Mouse (Mus musculus) lung, postnatal 10 days (tissue): ENCODE results near the gene Slc12a8.

Experiments
- DNase-seq: peaks from one replicate; pipeline ENCODE4 v3.0.0; 2021

Slc12a8 gene

DNA sequence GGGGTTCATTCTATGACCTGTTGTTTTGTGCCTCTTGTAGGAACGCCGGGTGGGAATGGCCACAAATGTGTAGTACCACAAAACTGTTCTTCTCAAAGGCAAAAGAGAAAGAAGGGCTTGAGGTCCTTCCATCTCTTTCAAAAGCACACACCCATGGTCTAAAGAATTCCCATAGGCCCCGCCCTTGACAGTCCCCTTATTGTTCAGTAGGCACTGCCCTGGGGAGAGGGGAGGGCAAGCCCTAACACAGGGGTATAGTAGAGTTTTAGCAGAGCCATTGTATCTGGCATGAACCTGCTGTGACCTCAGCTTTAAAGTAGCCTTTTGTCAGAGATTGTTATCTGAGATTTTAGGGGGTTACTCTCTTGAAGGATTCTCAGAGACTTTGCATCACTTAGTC is 98.9 kb downstream of the Slc12a8 start:
- no peak for DNase-seq

DNA sequence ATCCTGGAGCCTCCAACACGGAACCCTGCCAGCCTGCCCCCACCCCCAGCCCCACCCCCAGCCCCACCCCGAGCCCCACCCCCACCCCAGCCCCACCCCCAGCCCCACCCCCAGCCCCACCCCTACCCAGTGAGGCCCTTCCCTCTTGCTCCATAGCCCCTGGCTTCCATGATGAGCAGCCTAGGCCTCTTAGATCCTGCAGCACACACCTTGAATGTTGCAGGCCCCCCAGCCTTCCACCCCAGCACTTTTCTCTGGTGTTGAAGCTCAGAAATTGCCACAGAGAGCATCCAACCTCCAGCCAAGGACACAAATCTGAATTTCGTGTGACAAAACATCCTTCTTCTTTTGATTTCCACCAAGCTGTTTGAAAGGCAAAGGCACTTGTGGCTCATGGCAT is 104.7 kb downstream of the Slc12a8 start:
- no peak for DNase-seq

DNA sequence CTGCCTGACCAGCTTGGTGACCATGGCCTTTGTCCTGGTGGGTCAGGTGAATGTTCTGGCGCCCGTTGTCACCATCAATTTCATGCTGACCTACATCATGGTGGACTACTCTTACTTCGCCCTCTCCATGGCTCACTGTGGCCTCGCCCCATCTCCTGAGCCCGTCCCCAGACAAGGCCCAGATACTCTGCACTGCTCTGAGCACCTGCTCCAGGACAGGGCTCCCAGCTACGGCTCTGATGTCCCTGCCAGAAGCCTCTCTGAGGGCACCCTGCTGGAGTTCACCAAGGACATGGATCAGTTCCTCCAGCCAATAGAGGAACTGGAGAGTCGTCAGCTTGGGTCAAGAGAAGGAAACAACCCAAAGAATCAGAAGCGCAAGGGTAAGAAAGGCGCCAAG is 107.5 kb downstream of the Slc12a8 start:
- DNase-seq = no peak

DNA sequence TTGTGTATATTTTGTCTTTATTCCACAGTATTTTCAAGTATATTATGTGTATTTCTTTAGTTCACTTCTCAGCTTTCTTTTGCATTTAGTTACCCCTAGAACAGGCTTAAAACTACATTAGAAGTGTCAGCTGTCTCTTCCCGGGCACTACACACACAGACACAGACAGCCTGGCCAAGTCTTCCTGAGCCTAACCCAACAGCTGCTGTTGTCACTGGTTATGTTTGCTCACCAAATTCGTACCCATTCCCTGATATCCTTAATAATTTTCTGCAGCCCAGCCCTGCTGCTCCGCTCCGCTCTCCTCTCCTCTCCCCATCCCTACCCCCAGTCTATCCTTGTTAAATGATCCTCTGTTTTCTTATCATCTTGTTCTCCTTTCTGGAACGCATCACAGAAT is 112.4 kb downstream of the Slc12a8 start:
- DNase-seq = no peak

DNA sequence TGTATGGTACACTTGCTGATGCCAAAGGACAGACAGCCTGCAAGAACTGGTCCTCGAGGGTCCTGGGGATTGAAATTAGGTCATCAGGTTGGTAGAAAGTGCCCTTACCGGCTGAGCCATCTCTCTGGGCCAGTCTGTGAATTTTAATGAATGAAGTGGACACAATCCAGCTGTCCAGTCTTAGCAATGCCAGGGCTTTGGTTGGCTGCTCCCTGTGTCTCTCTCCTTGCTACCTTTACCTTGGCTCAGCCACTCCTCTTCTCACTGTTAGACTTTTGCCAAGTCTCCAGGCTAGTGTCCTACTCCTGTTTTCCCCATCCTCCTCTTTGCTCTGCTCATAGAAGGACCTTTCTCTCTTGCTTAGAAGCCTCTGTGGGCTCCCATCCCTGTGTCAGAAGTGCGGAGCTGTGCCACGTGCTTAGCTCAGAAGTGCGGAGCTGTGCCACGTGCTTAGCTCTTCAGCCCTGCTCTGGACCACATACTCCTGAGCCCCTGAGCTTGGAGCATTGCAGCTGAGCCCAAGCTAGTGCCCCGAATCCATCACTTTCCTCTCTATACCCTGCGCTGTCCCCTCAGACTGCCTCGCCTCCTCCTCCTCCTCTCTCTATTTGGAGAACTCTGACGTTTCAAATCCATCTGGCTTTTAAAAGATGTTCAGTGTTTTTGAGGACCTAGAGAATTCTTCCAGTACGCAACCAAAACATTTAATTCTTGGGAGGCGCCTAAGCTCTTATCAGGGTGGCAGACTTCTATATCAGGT is 118.9 kb downstream of the Slc12a8 start:
- DNase-seq = no peak

DNA sequence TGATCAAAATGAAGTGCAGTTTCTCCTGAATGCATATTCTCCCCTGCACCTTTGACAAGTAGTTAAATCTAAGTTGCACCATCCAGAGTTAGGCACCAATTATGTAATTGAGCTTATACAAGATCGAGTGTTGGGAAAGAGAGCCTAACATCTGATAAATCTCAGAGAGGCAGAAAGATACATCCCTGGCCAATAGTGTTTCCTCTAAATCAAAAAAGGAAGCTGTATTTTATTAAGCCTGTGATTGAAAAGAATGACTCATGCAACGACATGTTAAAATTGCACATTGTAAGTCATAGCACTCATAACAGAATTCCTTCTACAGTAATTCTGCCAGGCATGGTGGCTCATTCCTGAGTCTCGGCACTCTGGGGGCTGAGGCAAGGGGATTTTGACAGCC is 124.7 kb downstream of the Slc12a8 start:
- DNase-seq = peak; percentile 14

DNA sequence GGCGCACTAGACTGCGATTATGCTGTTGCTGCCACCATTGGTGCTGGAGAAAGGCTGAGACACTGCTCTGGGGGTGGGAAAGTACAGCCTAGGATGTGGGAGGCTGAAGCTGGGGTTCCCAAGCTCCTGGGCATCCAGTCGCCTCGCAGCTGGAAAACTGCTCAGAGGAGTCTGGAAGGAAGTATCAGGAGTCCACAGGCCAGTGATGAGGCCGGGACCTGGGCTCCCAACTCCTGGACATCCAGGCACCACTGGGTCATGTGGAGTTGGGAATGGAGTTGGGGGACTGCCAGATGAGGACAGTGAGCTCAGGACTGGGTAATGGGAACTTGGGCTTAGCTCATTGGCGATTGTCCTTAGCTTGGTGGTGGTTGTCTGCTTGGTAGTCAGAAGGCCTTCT is 136.0 kb downstream of the Slc12a8 start:
- DNase-seq = no peak

DNA sequence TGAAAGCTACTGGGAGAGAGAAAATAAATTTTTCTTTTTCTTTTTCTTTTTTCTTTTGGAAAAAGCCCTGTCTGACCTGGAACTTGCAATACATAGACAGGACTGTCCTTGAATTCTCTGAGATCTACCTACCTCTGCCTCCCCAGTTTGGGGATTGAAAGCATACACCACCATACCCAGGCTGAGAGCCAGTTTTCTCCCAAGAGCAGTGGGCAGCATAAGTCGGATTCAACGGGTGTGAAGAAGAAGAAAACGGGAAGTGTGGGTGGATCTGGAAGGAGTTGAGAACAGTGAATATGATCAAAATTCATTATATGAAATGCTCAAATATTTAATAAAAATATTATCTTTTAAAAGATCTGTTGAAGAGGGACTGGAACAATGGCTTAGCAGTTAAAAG is 138.3 kb downstream of the Slc12a8 start:
- no peak for DNase-seq

DNA sequence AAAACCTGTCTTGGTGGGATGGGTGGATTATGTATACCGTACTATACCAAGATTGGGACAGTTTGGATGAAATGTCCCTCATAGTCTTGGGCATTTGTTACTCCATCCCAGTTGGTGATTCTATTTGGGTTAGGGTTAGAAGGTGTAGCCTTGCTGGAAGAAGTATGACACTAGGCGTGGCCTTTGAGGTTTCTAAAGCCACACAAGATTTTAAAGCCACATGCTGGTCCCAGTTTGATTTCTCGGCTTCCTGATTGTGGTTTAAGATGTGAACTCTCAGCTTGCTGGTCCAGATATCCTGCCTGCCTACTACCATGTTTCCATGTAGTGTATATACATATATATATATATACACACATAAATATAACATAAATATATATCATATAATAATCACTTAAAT is 140.1 kb downstream of the Slc12a8 start:
- DNase-seq = no peak

DNA sequence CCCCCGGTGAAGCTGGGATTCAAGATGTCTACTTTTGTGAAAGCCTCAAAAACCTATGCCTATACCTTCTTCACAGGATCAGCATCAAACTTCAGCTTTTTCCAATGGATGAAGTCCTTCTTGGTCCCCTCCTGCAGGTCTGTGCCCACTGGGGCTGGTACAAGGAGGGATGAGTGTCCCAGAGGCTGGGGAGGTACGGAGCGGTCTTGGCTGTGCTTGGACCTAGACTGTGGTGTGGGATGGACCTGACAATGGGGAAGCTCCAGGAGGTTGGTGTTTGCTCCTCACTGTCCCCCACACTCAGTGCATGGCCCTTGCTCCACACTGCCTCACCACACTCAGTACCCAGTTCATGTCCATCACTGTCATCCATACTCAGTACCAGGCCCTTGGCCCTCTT is 141.0 kb downstream of the Slc12a8 start:
- no peak for DNase-seq

DNA sequence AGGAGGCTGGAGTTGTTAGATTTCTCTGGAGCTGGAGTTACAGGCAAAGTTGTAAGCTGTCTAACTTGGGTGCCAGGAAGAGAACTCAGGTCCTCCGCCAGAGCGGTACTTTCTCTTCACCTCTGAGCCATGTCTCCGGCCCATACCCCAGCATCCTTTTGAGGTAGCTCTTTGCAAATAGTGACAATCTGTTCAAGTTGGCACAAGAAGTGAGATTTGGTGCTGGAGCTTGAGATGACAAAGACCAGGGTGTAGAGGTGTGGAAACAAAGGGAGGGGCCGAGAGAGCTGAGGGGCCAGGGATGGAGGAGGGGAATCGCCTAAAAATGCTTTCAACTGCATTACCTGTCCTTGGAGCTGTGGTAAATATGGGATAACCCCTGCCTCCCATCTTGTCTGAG is 142.4 kb downstream of the Slc12a8 start:
- no peak for DNase-seq

DNA sequence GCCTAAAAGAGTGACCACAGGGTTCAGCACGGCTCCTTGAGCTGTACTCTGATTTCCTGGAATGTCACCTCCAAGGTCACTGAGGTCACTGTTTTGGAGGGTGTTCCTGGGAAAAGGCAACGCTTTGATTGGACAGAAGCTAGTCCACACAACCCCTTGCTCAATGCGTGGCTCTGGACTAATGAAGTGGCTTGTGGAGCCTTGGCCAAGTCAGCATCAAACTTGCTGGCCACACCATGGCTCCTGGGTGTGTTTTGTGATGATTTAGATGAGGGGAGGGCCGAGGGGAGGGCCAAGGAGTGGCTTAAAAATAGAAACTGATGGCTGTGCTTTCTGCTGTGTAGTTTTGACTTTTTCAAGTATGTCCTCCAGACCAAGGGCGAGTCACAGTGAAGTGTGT is 143.0 kb downstream of the Slc12a8 start:
- DNase-seq = peak; percentile 88

DNA sequence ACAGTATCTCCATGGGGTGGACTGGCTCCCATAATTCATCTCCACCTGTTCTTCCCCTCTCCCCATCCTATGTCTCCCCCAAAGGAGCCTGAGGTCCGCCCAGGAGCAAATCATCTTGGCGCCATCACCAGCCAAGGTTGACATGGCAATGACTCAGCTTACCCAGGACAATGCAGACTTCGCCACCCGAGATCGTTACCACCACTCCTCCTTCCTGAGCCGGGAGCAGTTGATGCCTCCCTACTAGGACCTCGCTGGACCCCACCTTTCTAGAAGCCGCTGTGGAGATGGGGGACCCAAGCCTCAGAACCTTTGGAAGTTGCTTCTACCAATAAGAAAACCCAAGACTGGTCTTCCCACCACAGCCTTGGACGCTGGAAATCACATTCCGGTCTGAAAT is 145.7 kb downstream of the Slc12a8 start:
- DNase-seq = no peak

DNA sequence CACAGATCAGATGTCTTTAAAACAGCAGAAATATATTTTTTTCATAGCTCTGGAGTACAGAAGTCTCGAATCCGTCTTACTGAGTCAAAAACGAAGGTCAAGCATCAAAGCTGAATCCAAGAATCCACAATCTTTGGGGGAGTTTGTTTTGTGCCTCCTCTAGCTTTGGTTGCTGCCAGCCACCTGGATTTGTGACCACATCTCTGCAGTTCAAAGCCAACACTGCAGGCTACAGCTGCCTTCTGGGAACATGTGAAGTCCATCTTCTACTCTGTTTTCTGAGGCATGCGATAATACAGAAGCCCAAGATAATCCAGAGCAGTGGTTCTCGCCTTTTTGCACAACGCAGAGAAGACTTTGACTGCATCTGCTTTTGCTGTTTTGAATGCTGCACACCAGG is 149.1 kb downstream of the Slc12a8 start:
- no peak for DNase-seq

DNA sequence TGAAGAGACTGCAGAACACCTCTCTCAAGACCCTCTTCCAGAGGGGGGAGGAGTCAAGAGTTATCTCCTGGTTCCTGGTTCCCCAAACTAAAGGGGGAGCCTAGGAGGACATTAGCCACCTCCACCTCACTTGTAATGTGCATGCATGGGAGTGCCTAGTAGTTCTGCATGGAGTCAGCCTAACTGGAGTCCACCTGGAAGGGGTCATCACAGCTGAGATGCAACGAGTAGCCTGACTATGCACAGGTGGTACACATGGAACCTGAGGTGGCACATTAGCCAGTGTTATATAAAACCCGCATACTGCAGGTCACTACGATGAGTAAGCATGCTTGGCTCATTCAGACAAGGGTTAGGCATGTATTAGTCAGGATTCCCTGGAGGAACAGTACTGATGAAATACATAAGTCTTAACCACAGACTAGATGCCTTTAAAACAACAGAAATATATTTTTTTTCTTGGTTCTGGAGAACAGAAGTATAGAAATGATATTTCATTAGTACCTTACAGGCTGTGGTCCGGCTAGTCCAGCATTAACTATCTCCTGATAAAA is 149.9 kb downstream of the Slc12a8 start:
- DNase-seq = no peak

DNA sequence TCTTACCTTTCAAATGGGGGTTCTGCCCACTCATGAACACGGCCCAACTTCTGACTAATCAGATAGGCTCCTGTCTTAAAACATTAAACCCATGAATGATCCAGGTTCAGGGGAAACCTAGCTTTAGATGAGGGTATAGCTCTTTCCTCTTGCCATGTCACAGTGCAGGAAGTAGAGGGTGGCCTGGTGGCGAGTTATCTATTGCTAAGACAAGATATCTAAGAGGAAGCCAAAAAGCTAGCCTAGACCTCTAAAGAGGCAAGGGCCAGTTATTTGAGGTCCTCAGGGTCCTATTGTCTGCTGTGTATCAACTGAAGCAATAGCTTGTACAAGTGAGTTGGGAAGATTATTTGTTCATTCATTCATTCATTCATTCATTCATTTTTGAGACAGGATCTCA is 151.3 kb downstream of the Slc12a8 start:
- DNase-seq = no peak

DNA sequence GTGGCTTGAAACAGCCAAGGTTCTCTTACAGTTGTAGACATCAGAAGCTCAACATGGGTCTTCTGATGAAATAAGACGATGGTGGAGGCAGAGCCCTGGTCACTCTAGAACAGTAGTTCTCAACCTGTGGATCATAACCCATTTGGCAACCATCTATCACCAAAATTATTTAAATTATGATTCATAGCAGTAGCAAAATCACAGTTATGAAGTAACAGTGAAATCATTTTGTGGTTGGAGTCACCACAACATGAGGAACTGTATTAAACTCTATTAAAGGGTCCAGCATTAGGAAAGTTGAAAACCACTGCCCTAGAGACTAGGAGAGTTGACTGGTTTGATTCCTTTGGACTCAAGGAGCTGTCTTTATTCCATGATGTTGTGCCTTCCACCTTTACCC is 151.9 kb downstream of the Slc12a8 start:
- DNase-seq = no peak

DNA sequence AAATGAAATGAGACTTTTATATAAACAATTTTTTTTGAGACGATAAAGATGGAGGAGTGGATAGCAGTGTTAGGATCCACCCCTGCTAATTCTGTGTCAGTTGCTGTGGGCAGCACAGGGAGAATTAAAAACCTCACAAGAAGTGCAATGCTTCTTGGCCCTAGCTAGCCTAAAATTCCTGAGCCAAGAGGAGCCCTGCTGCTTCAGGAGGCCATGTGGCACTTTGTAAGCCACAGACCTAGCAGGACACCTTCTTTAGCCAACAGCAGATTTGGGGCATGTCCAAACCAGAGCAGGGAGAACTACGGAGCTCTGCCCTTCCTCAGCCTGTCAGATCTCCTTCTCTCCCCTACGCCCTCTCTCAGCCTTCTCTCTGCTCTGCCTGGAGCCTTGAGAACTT is 153.2 kb downstream of the Slc12a8 start:
- peak; percentile 25 for DNase-seq

DNA sequence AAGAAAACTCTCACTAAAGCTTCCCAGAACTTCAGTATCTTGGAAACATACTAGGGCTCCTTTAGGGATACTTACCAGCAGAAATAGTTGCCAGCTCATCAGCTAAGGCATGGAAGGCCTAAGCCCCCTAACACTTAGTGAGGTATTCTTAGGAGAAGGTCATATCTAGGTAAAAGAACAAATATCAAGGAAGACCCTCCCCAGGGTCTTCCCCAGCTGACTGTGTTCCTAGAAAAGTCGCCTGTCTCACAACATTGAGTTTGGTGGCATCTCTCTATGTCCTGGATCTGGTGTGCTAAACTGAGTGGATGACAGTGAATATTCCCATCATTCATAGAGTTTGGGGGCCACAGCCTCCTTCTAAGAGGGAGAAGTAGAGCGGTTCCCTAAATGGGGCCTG is 153.8 kb downstream of the Slc12a8 start:
- no peak for DNase-seq

DNA sequence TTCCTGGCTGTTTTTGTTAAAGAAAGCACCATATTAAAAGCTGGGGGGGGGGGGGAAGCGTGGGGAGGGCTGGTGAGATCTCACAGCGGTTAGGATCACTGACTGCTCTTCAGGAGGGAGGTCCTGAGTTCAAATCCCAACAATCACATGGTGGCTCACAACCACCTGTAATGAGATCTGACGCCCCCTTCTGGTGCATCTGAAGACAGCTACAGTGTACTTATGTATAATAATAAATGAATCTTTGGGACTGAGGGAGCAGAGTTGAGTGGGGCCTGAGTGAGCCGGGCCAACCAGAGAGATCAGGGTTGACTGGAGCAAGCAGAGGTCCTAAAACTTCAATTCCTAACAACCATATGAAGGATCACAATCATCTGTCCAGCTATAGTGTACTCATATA is 155.1 kb downstream of the Slc12a8 start:
- no peak for DNase-seq

DNA sequence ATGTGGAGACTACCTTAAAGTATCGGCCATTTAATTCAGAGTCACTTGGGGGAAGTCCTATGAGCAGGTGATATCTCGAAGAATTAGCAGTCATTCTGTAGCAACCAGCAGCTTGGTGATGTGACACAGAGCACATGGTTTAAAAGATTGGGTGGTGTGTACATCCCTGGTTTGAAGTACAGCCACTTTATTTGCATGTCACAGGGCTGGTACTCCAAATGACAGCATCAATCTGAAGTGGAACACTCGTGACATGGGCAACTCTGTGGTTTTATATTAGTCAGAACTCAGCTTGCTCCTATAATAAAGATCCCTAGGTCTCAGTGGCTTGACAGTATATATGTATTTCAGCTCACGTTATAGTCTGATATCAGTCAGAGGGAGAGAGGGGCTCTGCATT is 155.5 kb downstream of the Slc12a8 start:
- DNase-seq = no peak

DNA sequence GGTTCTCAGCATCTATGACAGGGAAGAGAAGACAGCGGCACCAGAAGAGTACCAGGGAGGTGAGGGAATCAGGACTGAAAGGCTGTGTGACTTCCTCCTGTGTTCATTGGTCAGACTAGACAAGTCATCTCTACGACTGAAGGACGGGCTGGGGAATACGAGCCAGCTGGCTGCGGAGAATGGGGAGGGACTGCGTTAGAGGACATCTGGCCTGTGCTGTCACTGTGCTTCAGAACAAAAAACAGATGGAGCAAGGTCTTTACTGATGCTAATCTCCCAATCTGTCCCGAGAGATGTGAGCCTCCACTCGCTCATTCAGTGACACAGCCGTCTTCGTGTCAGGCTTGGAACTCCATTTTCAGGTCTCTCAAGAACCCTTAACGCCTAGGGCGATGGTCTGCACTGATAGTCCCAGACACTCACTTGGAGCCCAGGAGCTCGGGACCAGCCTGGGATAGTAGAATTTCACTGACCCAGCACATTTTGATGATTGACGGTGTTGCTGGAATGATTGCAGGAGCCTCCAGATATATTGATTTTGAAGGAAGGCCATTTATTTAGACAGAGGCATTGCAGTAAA is 156.5 kb downstream of the Slc12a8 start:
- peak; percentile 73 for DNase-seq

DNA sequence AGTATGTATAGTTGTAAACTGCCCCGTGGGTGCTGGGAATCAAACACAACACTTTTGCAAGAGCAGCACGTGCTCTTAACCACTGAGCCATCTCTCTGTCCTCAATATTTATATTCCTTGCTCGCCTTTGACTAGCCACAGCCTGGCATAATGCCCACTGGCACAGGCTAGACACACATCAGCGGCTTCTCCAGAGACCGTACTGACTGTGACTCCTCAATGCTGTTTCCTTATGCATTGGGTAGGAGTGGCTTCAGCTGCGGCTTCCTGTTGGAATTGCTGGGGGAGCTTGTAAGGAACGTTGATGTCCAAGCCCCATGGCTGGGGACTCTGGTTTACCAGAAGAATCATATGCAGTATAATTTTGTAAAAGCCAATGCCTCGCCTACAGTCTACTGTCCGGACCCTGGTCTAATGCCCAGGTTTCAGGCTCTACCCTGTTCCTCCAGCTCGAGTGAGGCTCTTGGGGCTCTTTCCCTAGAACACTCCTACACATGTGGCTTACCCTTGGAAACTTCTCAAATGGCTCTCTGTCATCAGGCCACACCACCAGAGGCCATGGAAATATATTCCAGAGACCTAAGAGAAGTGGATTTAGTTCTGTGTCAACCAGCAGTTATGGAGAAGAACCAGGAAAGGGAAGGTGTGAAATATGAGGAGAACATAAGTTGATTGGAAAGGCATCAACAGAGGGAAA is 158.2 kb downstream of the Slc12a8 start:
- DNase-seq = no peak

DNA sequence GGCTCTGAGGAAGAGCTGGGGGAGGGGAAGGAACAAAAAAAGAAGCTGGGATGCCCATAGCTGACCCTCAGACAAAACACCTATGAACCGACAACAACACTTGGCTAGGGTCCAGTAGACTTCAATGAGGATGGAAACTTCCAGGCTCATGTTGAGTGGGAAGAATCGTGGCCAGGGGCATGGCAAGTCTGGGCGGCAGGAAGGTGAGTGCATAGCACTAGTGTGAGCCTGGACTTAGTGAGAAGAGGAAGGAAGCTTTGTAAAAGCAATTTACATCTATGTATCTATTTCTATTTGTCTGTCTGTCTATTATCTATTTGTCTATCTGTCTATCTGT is 158.7 kb downstream of the Slc12a8 start:
- DNase-seq = peak; percentile 53
